Mouse (Mus musculus) forebrain, embryonic 11.5 days (tissue): ENCODE measurements around the gene Fhad1. TPM values are rescaled to one million over a fixed set of nuclear protein-coding genes. Genes with fewer than 3 reads are reported as not detected.

Experiments used
- ATAC-seq: fragments of 200-750 bp; cut with Nextera tagmentation; replicated peaks from 2 replicates; pipeline ENCODE4 v1.8.0; 2017; ENCODE audit warnings: moderate TSS enrichment; ENCODE audit not compliant: low FRiP score
- DNase-seq: peaks from one replicate; pipeline ENCODE4 v3.0.0-alpha.2; 2017; ENCODE audit warnings: low spot score
- H3K27ac ChIP-seq: fragments of 300-500 bp; sonication (generic); 2 replicates; pipeline ENCODE4 v1.5.1; 2014; ENCODE audit warnings: low read depth, low read length
- H3K27me3 ChIP-seq: fragments of 300-500 bp; sonication (generic); 2 replicates; pipeline ENCODE4 v1.6.1; 2014; ENCODE audit warnings: mild to moderate bottlenecking, low read length, mixed read lengths; ENCODE audit not compliant: control insufficient read depth, insufficient read depth
- H3K36me3 ChIP-seq: fragments of 300-500 bp; sonication (generic); 2 replicates; pipeline ENCODE4 v1.6.1; 2014; ENCODE audit warnings: mild to moderate bottlenecking, low read length, moderate library complexity, mixed read lengths; ENCODE audit not compliant: control insufficient read depth, insufficient read depth
- H3K4me1 ChIP-seq: fragments of 300-500 bp; sonication (generic); replicated peaks from 2 replicates; pipeline ENCODE4 v1.6.1; 2014; ENCODE audit warnings: low read length, mixed read lengths; ENCODE audit not compliant: control insufficient read depth, insufficient read depth
- H3K4me2 ChIP-seq: fragments of 300-500 bp; sonication (generic); 2 replicates; pipeline ENCODE4 v1.6.1; 2014; ENCODE audit warnings: low read depth, mild to moderate bottlenecking, low read length, moderate library complexity, mixed read lengths; ENCODE audit not compliant: severe bottlenecking
- H3K4me3 ChIP-seq: fragments of 300-500 bp; sonication (generic); 2 replicates; pipeline ENCODE4 v1.5.1; 2014; ENCODE audit warnings: low read depth, low read length
- H3K9ac ChIP-seq: fragments of 300-500 bp; sonication (generic); 2 replicates; pipeline ENCODE4 v1.6.1; 2014; ENCODE audit warnings: low read length
- H3K9me3 ChIP-seq: fragments of 300-500 bp; sonication (generic); 2 replicates; pipeline ENCODE4 v1.6.1; 2016; ENCODE audit warnings: low read length, mixed read lengths; ENCODE audit not compliant: control insufficient read depth
- WGBS: fragments of 180-500 bp; shearing (Covaris S2); extraction: QIAGEN DNeasy Blood & Tissue Kit; methylation state at CpG from one replicate; pipeline ENCODE4 v1.1.7; 2014; 5-methylcytosine and 5-hydroxymethylcytosine counted together
- polyA plus RNA-seq: library from polyadenylated mRNA; unstranded; fragments of >200 nt; fragmentation: Nextera tagmentation; extraction: Ambion mirVana; gene quantifications from 2 replicates; pipeline ENCODE4 v1.2.1, GENCODE M21; 2014

Gene Fhad1
- polyA plus RNA-seq, 1 experiment from 2014 or later, result 0.57 TPM

DNA sequence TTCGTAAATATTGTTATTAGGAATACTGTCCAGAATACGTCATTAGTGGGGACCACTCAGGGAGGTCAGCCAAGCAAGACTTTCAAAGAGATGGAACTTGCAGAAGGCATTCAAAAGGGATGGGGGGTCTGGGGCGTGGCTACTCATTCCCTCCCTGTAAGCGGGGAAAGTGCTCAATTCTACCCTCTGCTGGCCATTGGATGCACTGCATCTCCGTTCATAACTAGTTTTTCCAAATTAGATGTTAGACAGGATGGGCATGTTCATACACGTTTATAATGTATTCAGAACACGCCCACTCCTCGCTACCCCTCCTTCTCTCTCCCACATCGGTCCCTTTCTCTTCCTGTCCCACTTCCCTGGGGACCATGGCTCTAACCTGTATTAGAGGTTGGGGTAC, 56.7 kb downstream of the Fhad1 start:
- Histone ChIP-seq H3K27ac (no peak overlapping the region), H3K4me3 (no peak overlapping the region), H3K9ac (no peak overlapping the region), H3K36me3 (no peaks in the 10 kb centered on the region), H3K27me3 (no peaks in the 10 kb centered on the region), H3K4me2 (no peak overlapping the region), H3K9me3 (peaks cover 5% of the 10 kb centered on the region; the same call in 1 of the 2 replicates), H3K4me1 (no peaks in the 10 kb centered on the region)
- ATAC-seq, result peak; percentile 76
- DNase-seq, result peak; percentile 89
- WGBS, result 9% methylated on average over 9 of the region's 9 CpGs

- 37% methylated on average over 11 of the region's 11 CpGs for WGBS
- no peaks in the 10 kb centered on the region for H3K36me3 ChIP-seq
- H3K27ac ChIP-seq, result no peak overlapping the region
- no peak overlapping the region for H3K4me2 ChIP-seq
- no peak overlapping the region for H3K4me3 ChIP-seq
- no peaks in the 10 kb centered on the region for H3K27me3 ChIP-seq
- ATAC-seq (peak; percentile 21; the same call in 1 of the 2 replicates), DNase-seq (no peak)
- H3K4me1 ChIP-seq, result no peaks in the 10 kb centered on the region
- peaks cover 5% of the 10 kb centered on the region; the same call in 1 of the 2 replicates for H3K9me3 ChIP-seq
- H3K9ac ChIP-seq, result no peak overlapping the region
Observed at GRCm38 (mm10) chr4:141957740-141958139, 57.1 kb downstream of the Fhad1 start.

- Histone ChIP-seq H3K9ac (no peak overlapping the region), H3K4me3 (no peak overlapping the region), H3K27ac (no peak overlapping the region), H3K4me2 (no peak overlapping the region), H3K27me3 (no peaks in the 10 kb centered on the region), H3K36me3 (no peaks in the 10 kb centered on the region), H3K4me1 (no peaks in the 10 kb centered on the region), H3K9me3 (peaks cover 4% of the 10 kb centered on the region; the same call in 1 of the 2 replicates)
- DNase-seq (no peak), ATAC-seq (no peak)
- 91% methylated on average over 5 of the region's 5 CpGs for WGBS
Observed at GRCm38 (mm10) chr4:141956931-141957330, 58.0 kb downstream of the Fhad1 start.

GRCm38 (mm10) chr4:141954770-141955720, 59.8 kb downstream of the Fhad1 start:
- 82% methylated on average over 16 of the region's 16 CpGs for WGBS
- no peak overlapping the region for H3K9ac ChIP-seq
- no peaks in the 10 kb centered on the region for H3K27me3 ChIP-seq
- H3K4me2 ChIP-seq, result no peak overlapping the region
- no peak for DNase-seq
- ATAC-seq, result no peak
- no peaks in the 10 kb centered on the region for H3K9me3 ChIP-seq
- no peaks in the 10 kb centered on the region for H3K36me3 ChIP-seq
- H3K27ac ChIP-seq, result no peak overlapping the region
- no peak overlapping the region for H3K4me3 ChIP-seq
- no peaks in the 10 kb centered on the region for H3K4me1 ChIP-seq

GRCm38 (mm10) chr4:141953859-141954258, 61.0 kb downstream of the Fhad1 start:
- 72% methylated on average over 6 of the region's 6 CpGs for WGBS
- no peaks in the 10 kb centered on the region for H3K4me1 ChIP-seq
- ATAC-seq (no peak), DNase-seq (no peak)
- H3K9ac ChIP-seq, result no peak overlapping the region
- no peaks in the 10 kb centered on the region for H3K9me3 ChIP-seq
- no peak overlapping the region for H3K4me3 ChIP-seq
- H3K4me2 ChIP-seq, result no peak overlapping the region
- H3K27me3 ChIP-seq, result no peaks in the 10 kb centered on the region
- no peaks in the 10 kb centered on the region for H3K36me3 ChIP-seq
- no peak overlapping the region for H3K27ac ChIP-seq

- H3K4me2 ChIP-seq, result no peak overlapping the region
- H3K9ac ChIP-seq, result no peak overlapping the region
- DNase-seq (no peak), ATAC-seq (no peak)
- no peaks in the 10 kb centered on the region for H3K9me3 ChIP-seq
- H3K27me3 ChIP-seq, result no peaks in the 10 kb centered on the region
- no peak overlapping the region for H3K27ac ChIP-seq
- WGBS, result 80% methylated on average over 9 of the region's 9 CpGs
- no peak overlapping the region for H3K4me3 ChIP-seq
- H3K36me3 ChIP-seq, result no peaks in the 10 kb centered on the region
- no peaks in the 10 kb centered on the region for H3K4me1 ChIP-seq
Observed at GRCm38 (mm10) chr4:141953291-141953690, 61.6 kb downstream of the Fhad1 start.

GRCm38 (mm10) chr4:141952824-141953223, 62.1 kb downstream of the Fhad1 start:
- Histone ChIP-seq H3K4me3 (no peak overlapping the region), H3K9me3 (no peaks in the 10 kb centered on the region), H3K4me1 (no peaks in the 10 kb centered on the region), H3K9ac (no peak overlapping the region), H3K27ac (no peak overlapping the region), H3K27me3 (no peaks in the 10 kb centered on the region), H3K36me3 (no peaks in the 10 kb centered on the region), H3K4me2 (no peak overlapping the region)
- 77% methylated on average over 5 of the region's 5 CpGs for WGBS
- no peak for ATAC-seq
- DNase-seq, result no peak

DNA sequence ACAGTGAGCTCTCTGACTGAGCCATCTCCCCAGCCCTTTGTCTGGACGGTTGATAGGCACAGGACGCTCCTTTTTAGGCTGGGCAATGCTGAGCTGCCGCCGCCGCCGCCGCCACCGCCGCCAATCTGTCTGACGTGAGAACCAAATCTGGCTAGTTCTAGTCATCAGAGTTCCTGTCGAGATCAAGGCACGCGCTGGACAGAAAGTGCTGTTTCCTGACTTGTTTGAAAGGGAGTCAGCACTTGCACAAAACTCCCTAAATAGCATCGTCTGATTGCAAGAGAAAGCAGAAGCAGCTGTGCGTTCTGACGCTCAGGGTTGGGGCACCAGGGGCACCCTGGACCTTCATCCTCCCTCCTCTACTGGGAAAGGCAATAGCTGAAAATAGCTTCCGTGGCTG, 62.8 kb downstream of the Fhad1 start:
- no peaks in the 10 kb centered on the region for H3K4me1 ChIP-seq
- no peak overlapping the region for H3K9ac ChIP-seq
- H3K27ac ChIP-seq, result no peak overlapping the region
- no peak for ATAC-seq
- H3K27me3 ChIP-seq, result no peaks in the 10 kb centered on the region
- no peak overlapping the region for H3K4me2 ChIP-seq
- no peak overlapping the region for H3K4me3 ChIP-seq
- H3K9me3 ChIP-seq, result no peaks in the 10 kb centered on the region
- no peak for DNase-seq
- 74% methylated on average over 17 of the region's 17 CpGs for WGBS
- no peaks in the 10 kb centered on the region for H3K36me3 ChIP-seq

- Histone ChIP-seq H3K4me2 (no peak overlapping the region), H3K9me3 (no peaks in the 10 kb centered on the region), H3K9ac (no peak overlapping the region), H3K27ac (no peak overlapping the region), H3K36me3 (no peaks in the 10 kb centered on the region), H3K4me1 (no peaks in the 10 kb centered on the region), H3K4me3 (no peak overlapping the region), H3K27me3 (no peaks in the 10 kb centered on the region)
- WGBS, result 80% methylated on average over 13 of the region's 13 CpGs
- ATAC-seq (no peak), DNase-seq (no peak)
Observed at GRCm38 (mm10) chr4:141949436-141949835, 65.4 kb downstream of the Fhad1 start.
